Mouse (Mus musculus) hindbrain, embryonic 16.5 days (tissue): ENCODE results near the gene Shisal2a. TPM values are rescaled to one million over a fixed set of nuclear protein-coding genes. Genes with fewer than 3 reads are reported as not detected.

ENCODE experiments used
- ATAC-seq: fragments of 200-750 bp; cut with Nextera tagmentation; 2 replicates; pipeline ENCODE4 v1.8.0; 2017; ENCODE audit warnings: moderate TSS enrichment, moderate library complexity
- H3K27ac ChIP-seq: fragments of 300-500 bp; sonication (generic); 2 replicates; pipeline ENCODE4 v1.5.1; 2014; ENCODE audit warnings: low read depth, mild to moderate bottlenecking, control low read depth, low read length, moderate library complexity
- H3K27me3 ChIP-seq: fragments of 300-500 bp; sonication (generic); replicated peaks from 2 replicates; pipeline ENCODE4 v1.6.1; 2014; ENCODE audit warnings: low read length; ENCODE audit not compliant: control insufficient read depth, insufficient read depth
- H3K36me3 ChIP-seq: fragments of 300-500 bp; sonication (generic); 2 replicates; pipeline ENCODE4 v1.6.1; 2014; ENCODE audit warnings: mild to moderate bottlenecking, low read length, moderate library complexity, mixed read lengths; ENCODE audit not compliant: control insufficient read depth, insufficient read depth
- H3K4me1 ChIP-seq: fragments of 300-500 bp; sonication (generic); 2 replicates; pipeline ENCODE4 v1.6.1; 2014; ENCODE audit warnings: low read depth, low read length; ENCODE audit not compliant: control insufficient read depth, insufficient read depth
- H3K4me2 ChIP-seq: fragments of 300-500 bp; sonication (generic); 2 replicates; pipeline ENCODE4 v1.6.1; 2014; ENCODE audit warnings: mild to moderate bottlenecking, low read length, control low read depth, moderate library complexity
- H3K4me3 ChIP-seq: fragments of 300-500 bp; sonication (generic); 2 replicates; pipeline ENCODE4 v1.5.1; 2014; ENCODE audit warnings: mild to moderate bottlenecking, low read length, control low read depth, moderate library complexity
- H3K9ac ChIP-seq: fragments of 300-500 bp; sonication (generic); 2 replicates; pipeline ENCODE4 v1.6.1; 2014; ENCODE audit warnings: low read depth, mild to moderate bottlenecking, control low read depth, low read length, moderate library complexity
- H3K9me3 ChIP-seq: fragments of 300-500 bp; sonication (generic); 2 replicates; pipeline ENCODE4 v1.6.1; 2014; ENCODE audit warnings: mild to moderate bottlenecking, low read length, moderate library complexity; ENCODE audit not compliant: control insufficient read depth
- WGBS: fragments of 180-500 bp; shearing (Covaris S2); extraction: QIAGEN DNeasy Blood & Tissue Kit; methylation state at CpG from one replicate; pipeline ENCODE4 v1.1.7; 2014; 5-methylcytosine and 5-hydroxymethylcytosine counted together
- polyA plus RNA-seq: library from polyadenylated mRNA; unstranded; fragments of >200 nt; fragmentation: Nextera tagmentation; extraction: Ambion mirVana; gene quantifications from 2 replicates; pipeline ENCODE4 v1.2.1, GENCODE M21; 2015

Gene Shisal2a
- polyA plus RNA-seq, 1 experiment from 2014 or later = 5.7 TPM

GRCm38 (mm10) chr4:108387106-108387505, 4.0 kb upstream of the Shisal2a start:
- 36% methylated on average over 4 of the region's 4 CpGs for WGBS
- H3K27ac ChIP-seq = peak overlapping the region; percentile 64; the same call in 1 of the 2 replicates
- H3K9ac ChIP-seq = peak overlapping the region; percentile 68
- H3K4me1 ChIP-seq = peaks cover 16% of the 10 kb centered on the region
- no peaks in the 10 kb centered on the region for H3K9me3 ChIP-seq
- H3K27me3 ChIP-seq = peaks cover 4% of the 10 kb centered on the region; the same call in 1 of the 2 replicates
- peak overlapping the region; percentile 42 for H3K4me3 ChIP-seq
- peak overlapping the region; percentile 80 for H3K4me2 ChIP-seq
- peak; percentile 16; the same call in 1 of the 2 replicates for ATAC-seq
- H3K36me3 ChIP-seq = no peaks in the 10 kb centered on the region

DNA sequence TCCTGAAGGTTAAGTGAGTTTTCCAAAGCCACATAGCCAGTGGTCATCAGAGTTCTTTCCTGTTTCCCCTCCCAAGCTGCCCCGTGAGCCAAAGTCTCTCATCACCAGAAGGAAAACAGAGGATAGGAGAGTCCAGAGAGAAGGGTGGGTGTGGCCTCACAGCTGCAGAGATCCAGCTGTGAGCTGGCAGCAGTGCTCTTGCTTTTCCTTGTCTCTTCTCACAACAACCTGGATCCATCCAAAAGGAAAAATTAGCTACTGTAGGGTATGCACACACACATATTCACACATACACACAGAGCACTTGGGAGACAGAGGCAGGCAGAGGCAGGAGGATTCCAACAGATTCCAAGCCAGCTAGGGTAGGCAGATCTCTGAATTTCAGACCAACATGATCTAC, 2.9 kb upstream of the Shisal2a start:
- no peaks in the 10 kb centered on the region for H3K36me3 ChIP-seq
- 50% methylated on average over 1 of the region's 1 CpGs for WGBS
- no peak for ATAC-seq
- no peaks in the 10 kb centered on the region for H3K9me3 ChIP-seq
- no peak overlapping the region for H3K9ac ChIP-seq
- no peak overlapping the region for H3K27ac ChIP-seq
- no peak overlapping the region for H3K4me2 ChIP-seq
- peaks cover 16% of the 10 kb centered on the region for H3K4me1 ChIP-seq
- no peak overlapping the region for H3K4me3 ChIP-seq
- peaks cover 4% of the 10 kb centered on the region; the same call in 1 of the 2 replicates for H3K27me3 ChIP-seq

DNA sequence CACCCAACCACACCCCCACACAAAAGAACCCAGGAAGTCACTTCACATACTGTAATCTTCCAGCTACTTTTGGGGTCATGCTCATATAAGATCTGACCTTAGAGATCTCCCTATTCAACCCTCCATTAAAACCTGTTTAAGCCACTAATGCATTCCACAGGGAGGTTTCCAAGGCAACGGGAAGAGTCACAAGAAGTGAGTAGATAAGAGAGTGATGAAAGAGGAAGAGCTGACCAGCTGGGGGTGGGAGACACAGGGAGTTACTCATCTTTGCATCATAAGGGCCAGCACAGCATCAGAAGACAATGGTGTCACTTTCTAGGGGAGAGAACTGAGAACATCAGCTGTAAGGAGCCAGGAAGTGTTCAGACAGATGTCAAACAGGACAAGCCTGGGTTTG, 3.0 kb downstream of the Shisal2a start:
- ATAC-seq = no peak

DNA sequence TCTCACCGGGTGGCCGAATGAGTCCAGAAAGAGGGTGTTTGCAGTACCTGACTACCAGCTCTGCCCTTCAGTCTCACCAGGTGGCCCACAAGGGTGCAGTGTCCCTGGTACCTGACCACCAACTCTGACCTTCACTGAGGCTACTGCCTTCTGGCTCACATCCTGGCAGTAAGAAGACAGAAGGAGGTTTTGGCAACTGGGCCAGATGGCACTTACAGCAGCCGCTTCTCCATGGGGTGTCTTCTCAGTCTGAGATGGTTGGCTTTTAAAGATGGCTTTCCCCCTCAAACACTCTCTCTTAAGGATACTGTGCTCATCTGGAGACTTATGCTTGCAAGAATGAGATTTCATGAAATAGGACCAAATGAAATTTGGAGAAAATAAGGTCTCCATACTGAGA, 3.7 kb downstream of the Shisal2a start:
- H3K9ac ChIP-seq = no peak overlapping the region
- no peaks in the 10 kb centered on the region for H3K9me3 ChIP-seq
- no peak overlapping the region for H3K27ac ChIP-seq
- H3K4me2 ChIP-seq = no peak overlapping the region
- WGBS = 88% methylated on average over 3 of the region's 3 CpGs
- no peak overlapping the region for H3K4me3 ChIP-seq
- no peak for ATAC-seq
- H3K27me3 ChIP-seq = peaks cover 4% of the 10 kb centered on the region; the same call in 1 of the 2 replicates
- no peaks in the 10 kb centered on the region for H3K36me3 ChIP-seq
- peaks cover 6% of the 10 kb centered on the region for H3K4me1 ChIP-seq

More for the DNA sequence above, 3.0 kb downstream of the Shisal2a start:
- H3K4me3 ChIP-seq = no peak overlapping the region
- no peak overlapping the region for H3K27ac ChIP-seq
- 19% methylated on average over 1 of the region's 1 CpGs for WGBS
- H3K4me2 ChIP-seq = no peak overlapping the region
- H3K27me3 ChIP-seq = peaks cover 4% of the 10 kb centered on the region; the same call in 1 of the 2 replicates
- no peak overlapping the region for H3K9ac ChIP-seq
- no peaks in the 10 kb centered on the region for H3K36me3 ChIP-seq
- H3K4me1 ChIP-seq = peaks cover 6% of the 10 kb centered on the region
- no peaks in the 10 kb centered on the region for H3K9me3 ChIP-seq

DNA sequence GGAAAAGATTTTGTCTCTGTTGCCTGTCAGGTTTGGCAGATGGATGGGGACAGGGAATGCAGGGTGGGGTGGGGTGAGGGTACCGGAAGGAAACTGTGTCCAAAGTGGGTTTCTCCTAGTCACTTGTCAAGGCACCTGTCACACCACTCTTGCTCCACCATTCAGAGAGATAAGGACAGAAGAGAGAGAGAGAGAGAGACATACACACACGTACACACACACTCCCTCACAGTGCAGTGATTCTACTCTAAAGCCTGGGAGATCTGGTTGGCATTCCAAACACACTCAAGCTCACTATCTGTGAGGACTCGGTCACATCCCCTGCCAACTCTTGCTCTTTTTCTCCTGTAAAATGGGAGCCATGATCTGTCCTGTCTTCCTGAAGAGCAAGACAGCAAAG, 11.0 kb downstream of the Shisal2a start:
- WGBS = 73% methylated on average over 3 of the region's 3 CpGs
- no peaks in the 10 kb centered on the region for H3K9me3 ChIP-seq
- no peaks in the 10 kb centered on the region for H3K36me3 ChIP-seq
- ATAC-seq = no peak
- H3K4me1 ChIP-seq = no peaks in the 10 kb centered on the region
- H3K27ac ChIP-seq = no peak overlapping the region
- no peak overlapping the region for H3K4me2 ChIP-seq
- no peak overlapping the region for H3K9ac ChIP-seq
- H3K4me3 ChIP-seq = no peak overlapping the region
- no peaks in the 10 kb centered on the region for H3K27me3 ChIP-seq

GRCm38 (mm10) chr4:108371421-108371820, 11.7 kb downstream of the Shisal2a start:
- Histone ChIP-seq H3K4me2 (no peak overlapping the region), H3K9me3 (no peaks in the 10 kb centered on the region), H3K4me1 (no peaks in the 10 kb centered on the region), H3K27me3 (no peaks in the 10 kb centered on the region), H3K4me3 (no peak overlapping the region), H3K36me3 (no peaks in the 10 kb centered on the region), H3K27ac (no peak overlapping the region), H3K9ac (no peak overlapping the region)
- 84% methylated on average over 3 of the region's 3 CpGs for WGBS
- ATAC-seq = no peak

DNA sequence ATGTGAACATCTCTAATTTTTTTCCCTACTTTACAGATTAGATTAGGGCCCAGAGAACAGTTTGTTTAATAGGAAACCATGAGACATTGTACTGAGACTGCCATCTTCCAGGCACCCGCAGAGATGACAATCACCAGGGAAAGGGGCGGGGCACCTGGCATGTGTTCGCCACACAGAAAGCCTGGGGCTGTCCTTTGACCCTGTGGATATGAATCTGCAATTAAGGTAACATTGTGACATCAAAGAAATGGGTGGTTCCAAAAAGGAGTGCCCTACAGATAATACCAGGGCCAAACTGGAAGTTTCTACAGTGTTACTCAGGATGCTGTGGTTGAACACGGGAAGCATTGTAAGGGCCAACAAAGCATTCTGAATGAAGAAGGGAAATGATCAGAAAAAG, 12.7 kb downstream of the Shisal2a start:
- no peak overlapping the region for H3K4me2 ChIP-seq
- H3K4me3 ChIP-seq = no peak overlapping the region
- WGBS = 62% methylated on average over 4 of the region's 4 CpGs
- H3K9me3 ChIP-seq = no peaks in the 10 kb centered on the region
- no peak overlapping the region for H3K27ac ChIP-seq
- no peak for ATAC-seq
- no peak overlapping the region for H3K9ac ChIP-seq
- no peaks in the 10 kb centered on the region for H3K27me3 ChIP-seq
- no peaks in the 10 kb centered on the region for H3K4me1 ChIP-seq
- no peaks in the 10 kb centered on the region for H3K36me3 ChIP-seq

GRCm38 (mm10) chr4:108369254-108369653, 13.9 kb downstream of the Shisal2a start:
- H3K4me1 ChIP-seq = no peaks in the 10 kb centered on the region
- H3K9ac ChIP-seq = no peak overlapping the region
- H3K27me3 ChIP-seq = no peaks in the 10 kb centered on the region
- H3K4me2 ChIP-seq = no peak overlapping the region
- ATAC-seq = no peak
- no peaks in the 10 kb centered on the region for H3K9me3 ChIP-seq
- no peaks in the 10 kb centered on the region for H3K36me3 ChIP-seq
- 25% methylated on average over 5 of the region's 5 CpGs for WGBS
- H3K4me3 ChIP-seq = no peak overlapping the region
- H3K27ac ChIP-seq = no peak overlapping the region

DNA sequence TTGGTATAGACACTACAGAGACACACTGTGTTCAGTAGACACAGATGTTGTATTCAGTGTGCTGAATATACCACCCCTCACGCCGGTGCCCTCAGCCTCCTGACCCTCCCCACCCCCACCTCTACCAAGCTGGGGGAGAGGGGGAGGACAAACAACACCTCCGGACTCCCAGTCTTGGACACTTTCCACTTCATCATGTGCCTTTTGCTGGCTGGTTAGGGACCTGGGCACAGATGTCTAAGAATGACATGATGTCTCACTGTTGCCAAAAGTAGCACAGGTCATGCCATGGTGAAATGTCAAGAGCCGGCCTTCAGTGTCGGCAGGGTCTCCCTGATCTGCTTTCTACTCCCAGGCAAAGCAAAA, 19.1 kb downstream of the Shisal2a start:
- Histone ChIP-seq H3K27me3 (no peaks in the 10 kb centered on the region), H3K36me3 (no peaks in the 10 kb centered on the region), H3K9me3 (no peaks in the 10 kb centered on the region), H3K4me3 (no peak overlapping the region), H3K4me2 (no peak overlapping the region), H3K9ac (no peak overlapping the region), H3K27ac (no peak overlapping the region), H3K4me1 (peaks cover 26% of the 10 kb centered on the region)
- ATAC-seq = no peak
- WGBS = 27% methylated on average over 5 of the region's 5 CpGs
